Mouse (Mus musculus) testis, adult 2 months (tissue): ENCODE measurements around the gene Myoz1.

ENCODE experiments used
- CTCF ChIP-seq: fragments of 200-500 bp; IDR thresholded peaks from 2 replicates; pipeline ENCODE4 v1.5.1; 2012; ENCODE audit warnings: low read depth, mild to moderate bottlenecking, inconsistent platforms, low read length, moderate library complexity; ENCODE audit not compliant: control insufficient read depth, insufficient read depth, insufficient replicate concordance
- POLR2A ChIP-seq: fragments of 200-500 bp; IDR thresholded peaks from 2 replicates; pipeline ENCODE4 v1.6.1; 2012; ENCODE audit warnings: low read depth, mild to moderate bottlenecking, inconsistent platforms, low read length, moderate library complexity; ENCODE audit not compliant: control insufficient read depth

- TF ChIP-seq CTCF, result no peak
- no peak for TF ChIP-seq POLR2A
Observed at GRCm38 (mm10) chr14:20651722-20652256, 4.6 kb downstream of the Myoz1 start.
